Mouse (Mus musculus) small intestine, adult 2 months (tissue): ENCODE measurements around the gene Cyp4a31.

Experiments
- CTCF ChIP-seq: fragments of 200-500 bp; IDR thresholded peaks from 2 replicates; pipeline ENCODE4 v1.5.1; 2012; ENCODE audit warnings: low read depth, mild to moderate bottlenecking, control low read depth, inconsistent platforms, low read length, moderate library complexity, mixed read lengths; ENCODE audit not compliant: insufficient replicate concordance, insufficient read length; ENCODE audit errors: extremely low read depth
- POLR2A ChIP-seq: fragments of 200-500 bp; IDR thresholded peaks from 2 replicates; pipeline ENCODE4 v1.6.1; 2012; ENCODE audit warnings: low read depth, mild to moderate bottlenecking, control low read depth, inconsistent platforms, low read length, moderate library complexity

GRCm38 (mm10) chr4:115557861-115558561 is 5.4 kb upstream of the Cyp4a31 start:
- TF ChIP-seq CTCF: no peak
- TF ChIP-seq POLR2A: no peak
